Mouse (Mus musculus) C2C12 (cell line): ENCODE results near the gene Cpsf2.

ENCODE experiments used
- CEBPB ChIP-seq: IDR thresholded peaks from one replicate; pipeline ENCODE4 v1.6.1; 2011; ENCODE audit warnings: low read depth, mild to moderate bottlenecking, control low read depth, moderate library complexity
- CTCF ChIP-seq: IDR thresholded peaks from one replicate; pipeline ENCODE4 v1.5.1; 2011; ENCODE audit not compliant: control insufficient read depth, insufficient read depth, insufficient read length
- MAX ChIP-seq: IDR thresholded peaks from one replicate; pipeline ENCODE4 v1.6.1; 2011; ENCODE audit warnings: mild to moderate bottlenecking, control low read depth
- MYOD1 ChIP-seq: IDR thresholded peaks from one replicate; pipeline ENCODE4 v1.6.1; 2011; ENCODE audit warnings: low read depth; ENCODE audit not compliant: control insufficient read depth, insufficient read length
- MYOG ChIP-seq: IDR thresholded peaks from one replicate; pipeline ENCODE4 v1.6.1; 2011; ENCODE audit not compliant: control insufficient read depth, insufficient read length; ENCODE audit errors: extremely low read depth
- USF1 ChIP-seq: IDR thresholded peaks from one replicate; pipeline ENCODE4 v1.6.1; 2011; ENCODE audit warnings: low read depth, mild to moderate bottlenecking, control low read depth, moderate library complexity

- TF ChIP-seq CTCF: no peak
- TF ChIP-seq MYOG: no peak
- no peak for TF ChIP-seq MAX
- no peak for TF ChIP-seq USF1
- TF ChIP-seq MYOD1: no peak
- no peak for TF ChIP-seq CEBPB
Measured at GRCm38 (mm10) chr12:102034934-102035333, 59.1 kb downstream of the Cpsf2 start.
